Mouse (Mus musculus): ENCODE data around the gene Top1. TPM values are rescaled to one million over a fixed set of nuclear protein-coding genes. Genes with fewer than 3 reads are reported as not detected.

Gene Top1
- total RNA-seq, 2 experiments from 2014 or later, result 80.4 to 85.3 TPM

DNA sequence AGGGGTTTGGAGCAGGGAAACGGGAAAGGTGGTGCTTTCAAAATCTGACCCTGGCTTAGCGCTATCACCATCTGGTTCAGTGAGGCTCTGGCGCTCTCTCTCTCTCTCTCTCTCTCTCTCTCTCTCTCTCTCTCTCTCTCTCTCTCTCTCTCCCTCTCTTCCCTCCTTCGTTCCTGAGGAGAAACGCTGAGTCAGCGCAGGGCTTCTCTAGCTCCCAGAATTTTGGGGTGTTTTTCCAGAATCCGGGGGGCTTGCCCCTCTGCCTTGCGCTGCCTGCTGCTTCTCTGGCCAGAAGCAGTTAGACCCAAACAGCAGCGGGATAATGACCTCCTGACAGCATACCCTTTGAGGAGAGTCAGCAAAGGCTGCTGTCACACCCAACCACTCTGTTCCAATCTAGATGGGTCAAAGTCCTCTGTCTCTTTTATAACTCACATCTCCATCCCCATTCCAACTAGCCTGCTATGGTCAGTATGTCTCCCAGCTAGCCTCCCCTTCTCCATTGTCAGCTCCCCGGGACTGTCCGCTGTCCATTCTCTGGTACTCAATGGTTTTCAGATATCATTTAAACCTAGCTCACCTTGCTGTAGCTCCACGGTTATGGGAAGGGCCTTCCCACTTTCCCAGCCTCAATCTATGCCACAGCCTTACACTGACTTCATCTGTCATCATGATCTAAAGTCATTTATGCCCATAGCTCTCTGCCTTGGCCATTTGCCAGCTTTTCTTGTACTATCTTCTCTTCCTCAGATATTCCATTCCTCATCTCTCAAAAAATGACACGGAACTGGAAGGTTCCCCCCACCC lies 5.6 kb upstream of the Top1 start:
- intact Hi-C loops (cut with DNase I), result no loop called here
- H3K27ac ChIP-seq, result no peak overlapping the region
- TF ChIP-seq CTCF (IDR thresholded peaks at IDR 0.05), result no peak
- no peak for DNase-seq (ENCODE audit: extremely low spot score in 1 of 2, low spot score in 2 of 2)
- H3K4me3 ChIP-seq, result no peak overlapping the region

GRCm38 (mm10) chr2:160641176-160641575 lies 4.5 kb upstream of the Top1 start:
- Histone ChIP-seq H3K27ac (no peak overlapping the region), H3K4me3 (no peak overlapping the region)
- TF ChIP-seq CTCF (IDR thresholded peaks at IDR 0.05), result no peak
- DNase-seq (ENCODE audit: extremely low spot score in 1 of 2, low spot score in 2 of 2), result no peak
- intact Hi-C loops (cut with DNase I), result no loop called here

GRCm38 (mm10) chr2:160646144-160646844 lies 606 bp downstream of the Top1 start:
- DNase-seq (ENCODE audit: extremely low spot score in 1 of 2, low spot score in 2 of 2), result peak; percentile 38 to 41
- H3K4me3 ChIP-seq, result peak overlapping the region; percentile 99
- peak overlapping the region; percentile 98 for H3K27ac ChIP-seq
- intact Hi-C loops (cut with DNase I), result loop anchor here (5.0 kb wide), 1 partner anchor 226 kb away; the partner anchor contains the start of gene Zhx3
- no peak for TF ChIP-seq CTCF (IDR thresholded peaks at IDR 0.05)

DNA sequence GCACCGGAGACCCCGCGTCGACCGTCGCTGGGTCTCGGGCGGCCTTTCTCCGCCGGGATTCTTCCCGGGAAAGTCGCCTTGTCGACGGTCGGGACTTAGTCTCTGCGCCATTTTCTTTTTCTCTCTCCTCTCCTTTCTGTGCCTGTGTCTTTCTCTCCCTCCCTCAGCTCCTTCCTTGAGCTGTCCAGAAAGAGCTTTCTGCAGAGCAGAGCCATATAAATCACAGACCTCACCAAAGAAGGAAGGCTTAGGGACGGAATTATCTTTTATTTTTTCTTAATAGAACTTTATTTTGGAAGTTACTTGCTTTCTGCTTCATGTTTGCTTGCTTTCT lies 1.1 kb downstream of the Top1 start:
- intact Hi-C loops (cut with DNase I), result loop anchor here (5.0 kb wide), 1 partner anchor 225 kb away; the partner anchor contains the start of gene Zhx3
- no peak for TF ChIP-seq CTCF (IDR thresholded peaks at IDR 0.05)
- no peak for DNase-seq (ENCODE audit: extremely low spot score in 1 of 2, low spot score in 2 of 2)
- Histone ChIP-seq H3K27ac (peak overlapping the region; percentile 98), H3K4me3 (peak overlapping the region; percentile 99)

DNA sequence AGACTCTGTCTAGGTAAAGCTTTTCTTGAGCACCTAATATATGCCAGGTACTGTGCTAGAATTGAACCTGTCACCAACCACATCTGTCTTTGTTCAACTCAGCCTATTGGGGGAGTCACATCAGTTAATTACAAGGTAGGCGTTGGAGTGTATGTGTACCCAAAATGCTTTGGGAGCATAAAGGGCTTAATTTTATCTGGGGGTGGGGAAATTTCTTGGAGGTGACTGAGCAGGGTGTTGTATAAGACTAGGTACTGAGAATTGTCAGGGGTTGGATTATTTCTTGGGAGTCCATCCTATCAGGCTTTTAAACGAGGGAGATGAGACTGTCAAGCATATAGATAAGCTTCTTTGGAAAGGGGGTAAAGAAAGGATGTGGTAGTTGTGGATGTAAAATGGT lies 2.4 kb downstream of the Top1 start:
- Histone ChIP-seq H3K4me3 (peak overlapping the region; percentile 99), H3K27ac (no peak overlapping the region)
- no peak for DNase-seq (ENCODE audit: extremely low spot score in 1 of 2, low spot score in 2 of 2)
- no peak for TF ChIP-seq CTCF (IDR thresholded peaks at IDR 0.05)
- intact Hi-C loops (cut with DNase I), result loop anchor here (5.0 kb wide), 1 partner anchor 224 kb away; the partner anchor contains the start of gene Zhx3

DNA sequence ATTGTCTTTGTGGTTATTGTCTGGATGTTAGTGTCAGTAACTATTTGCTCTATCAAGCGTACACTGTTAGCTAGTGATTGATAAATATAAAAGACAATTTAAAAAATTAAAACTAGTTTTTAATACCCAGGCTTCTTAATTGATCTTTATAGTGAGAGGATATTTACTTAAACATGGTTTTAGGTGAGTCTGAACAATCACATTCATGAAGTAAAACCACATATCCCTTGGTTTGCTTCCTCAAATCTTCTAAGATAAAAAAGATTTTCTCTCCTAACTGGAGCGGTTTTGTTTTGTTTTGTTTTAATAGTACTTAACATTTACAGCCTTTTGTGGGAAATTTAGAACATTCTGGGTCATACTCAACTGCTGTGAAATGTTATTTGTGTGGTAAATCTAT lies 3.4 kb downstream of the Top1 start:
- intact Hi-C loops (cut with DNase I), result loop anchor here (5.0 kb wide), 1 partner anchor 223 kb away; the partner anchor contains the start of gene Zhx3
- H3K4me3 ChIP-seq, result peak overlapping the region; percentile 99; the same call in 1 of the 2 replicates
- no peak overlapping the region for H3K27ac ChIP-seq
- TF ChIP-seq CTCF (IDR thresholded peaks at IDR 0.05), result no peak
- no peak for DNase-seq (ENCODE audit: extremely low spot score in 1 of 2, low spot score in 2 of 2)

DNA sequence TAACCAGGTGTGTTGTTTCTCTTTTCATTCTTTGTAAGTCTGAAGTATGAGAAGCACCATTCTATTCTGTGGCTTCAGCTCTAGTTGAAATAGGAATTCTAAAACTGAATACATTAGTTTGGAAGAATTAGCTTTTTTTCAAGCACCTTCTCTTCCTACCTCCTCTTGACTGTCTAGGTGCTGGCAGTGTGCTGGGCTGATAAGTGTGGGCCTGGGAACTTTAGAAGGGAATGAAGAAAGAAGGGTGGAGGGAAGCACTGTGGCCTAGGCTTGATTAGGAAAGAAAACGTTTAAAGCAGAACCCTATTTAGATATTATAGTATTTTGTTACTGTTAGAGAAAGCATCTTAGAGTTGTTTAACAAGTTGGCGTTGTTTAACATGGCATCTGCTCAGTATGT lies 5.5 kb downstream of the Top1 start:
- H3K27ac ChIP-seq, result no peak overlapping the region
- no peak for TF ChIP-seq CTCF (IDR thresholded peaks at IDR 0.05)
- no peak for DNase-seq (ENCODE audit: extremely low spot score in 1 of 2, low spot score in 2 of 2)
- intact Hi-C loops (cut with DNase I), result no loop called here
- H3K4me3 ChIP-seq, result no peak overlapping the region

DNA sequence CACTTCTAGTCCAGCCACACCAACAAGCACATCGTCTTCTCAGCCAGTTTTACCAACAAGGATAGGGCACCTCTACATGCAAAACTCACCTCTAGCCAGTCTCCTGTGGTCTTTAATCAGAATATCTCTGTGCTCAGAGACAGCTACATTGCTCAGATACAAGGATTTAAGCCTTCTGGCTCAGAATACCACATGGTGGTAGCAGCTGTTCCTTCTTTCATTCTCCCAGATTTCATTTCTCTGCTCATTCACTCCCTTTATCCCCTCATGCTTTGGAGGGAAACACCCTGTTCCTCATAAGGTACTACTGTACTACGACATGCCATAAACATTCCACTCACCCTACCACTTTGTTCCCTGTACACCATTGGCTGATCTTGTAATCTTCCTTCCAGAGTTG lies 7.5 kb downstream of the Top1 start:
- H3K27ac ChIP-seq, result no peak overlapping the region
- no peak for DNase-seq (ENCODE audit: extremely low spot score in 1 of 2, low spot score in 2 of 2)
- no peak for TF ChIP-seq CTCF (IDR thresholded peaks at IDR 0.05)
- H3K4me3 ChIP-seq, result no peak overlapping the region
- intact Hi-C loops (cut with DNase I), result no loop called here

- no peak for TF ChIP-seq CTCF (IDR thresholded peaks at IDR 0.05)
- DNase-seq (ENCODE audit: extremely low spot score in 1 of 2, low spot score in 2 of 2), result no peak
Observed at GRCm38 (mm10) chr2:160655561-160655960, 9.9 kb downstream of the Top1 start.

DNA sequence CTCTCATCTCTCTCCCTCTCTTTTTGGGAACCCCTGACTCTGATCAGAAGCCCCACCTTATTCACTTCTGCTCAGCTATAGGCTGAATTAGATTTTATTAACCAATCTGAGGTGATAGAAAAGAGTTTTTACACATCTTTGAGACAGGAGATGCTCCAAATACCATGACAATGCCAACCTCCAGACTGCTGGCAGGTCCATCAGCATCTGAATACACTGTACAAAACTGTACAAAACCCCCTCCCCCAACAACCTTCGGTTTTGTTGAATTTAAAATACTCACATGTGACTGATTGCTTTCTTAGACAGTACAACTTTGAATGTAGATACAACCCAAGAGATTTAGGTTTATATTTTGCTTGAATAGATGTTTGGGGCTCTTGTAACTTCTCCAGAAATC lies 10.5 kb downstream of the Top1 start:
- no peak for TF ChIP-seq CTCF (IDR thresholded peaks at IDR 0.05)
- DNase-seq (ENCODE audit: extremely low spot score in 1 of 2, low spot score in 2 of 2), result no peak
- Histone ChIP-seq H3K4me3 (no peak overlapping the region), H3K27ac (no peak overlapping the region)
- intact Hi-C loops (cut with DNase I), result no loop called here

More at GRCm38 (mm10) chr2:160655561-160655960, 9.9 kb downstream of the Top1 start:
- Histone ChIP-seq H3K4me3 (no peak overlapping the region), H3K27ac (no peak overlapping the region)
- intact Hi-C loops (cut with DNase I), result no loop called here

GRCm38 (mm10) chr2:160657801-160658442 lies 12.2 kb downstream of the Top1 start:
- H3K4me3 ChIP-seq, result no peak overlapping the region
- no peak for TF ChIP-seq CTCF (IDR thresholded peaks at IDR 0.05)
- no peak for DNase-seq (ENCODE audit: extremely low spot score in 1 of 2, low spot score in 2 of 2)
- intact Hi-C loops (cut with DNase I), result no loop called here
- H3K27ac ChIP-seq, result no peak overlapping the region

- Histone ChIP-seq H3K4me3 (no peak overlapping the region), H3K27ac (no peak overlapping the region)
- no peak for TF ChIP-seq CTCF (IDR thresholded peaks at IDR 0.05)
- no peak for DNase-seq (ENCODE audit: extremely low spot score in 1 of 2, low spot score in 2 of 2)
- intact Hi-C loops (cut with DNase I), result no loop called here
Observed at GRCm38 (mm10) chr2:160658811-160659210, 13.1 kb downstream of the Top1 start.

Data from left cerebral cortex, adult 2 months (tissue).